Mouse (Mus musculus): ENCODE data around the gene Cldn9. TPM values are rescaled to one million over a fixed set of nuclear protein-coding genes. Genes with fewer than 3 reads are reported as not detected.

The Cldn9 gene
- polyA plus RNA-seq, 1 experiment from 2014 or later, result 41.2 TPM

DNA sequence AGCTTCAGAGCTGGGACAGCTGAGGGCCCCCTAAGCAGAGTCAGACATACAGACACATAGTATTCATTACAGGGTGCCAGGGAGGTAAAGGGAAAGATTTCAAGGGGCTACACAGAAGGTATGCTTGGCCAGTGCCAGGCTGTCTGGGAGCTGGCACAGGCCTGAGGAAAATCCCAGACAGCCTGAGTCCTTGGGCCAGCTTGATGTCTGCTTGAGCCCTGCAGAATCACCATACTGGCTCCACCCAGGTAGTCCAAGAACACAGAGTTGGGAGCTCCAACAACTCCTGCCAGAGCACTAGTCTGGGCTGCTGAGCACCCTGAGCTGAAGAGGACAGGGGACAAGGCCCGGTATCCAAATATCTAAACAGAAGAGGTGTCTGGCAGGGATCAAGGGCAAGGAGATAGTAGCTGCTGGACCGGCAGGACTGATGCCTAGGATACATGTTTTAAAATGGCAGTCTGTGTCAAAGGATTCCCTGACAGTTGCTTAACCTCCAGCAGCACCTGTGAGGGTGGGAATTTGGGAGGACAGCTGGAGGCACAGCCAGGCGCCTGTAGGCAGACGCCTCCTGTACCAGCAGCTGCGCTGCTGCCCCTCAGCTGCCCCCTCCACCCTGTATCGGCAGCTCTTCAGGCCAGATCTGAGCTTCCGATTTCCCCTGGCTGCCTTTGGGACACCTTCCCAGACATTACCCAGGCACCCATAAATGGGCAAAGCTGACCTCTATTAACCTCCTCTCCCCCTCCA is 38.7 kb upstream of the Cldn9 start, which contains the start of gene 1520401A03Rik:
1520401A03Rik (minus strand) TSS at position 408 of the 750 bp plus-strand sequence.
- WGBS, result 65% methylated on average over 7 of the region's 7 CpGs
- TF ChIP-seq CTCF (IDR thresholded peaks at IDR 0.05; ENCODE audit: low read depth), result no peak
- Histone ChIP-seq H3K9ac (ENCODE audit: low read depth, low read length) (0 out of 2 replicates have a peak within 1 kb of the TSS, but pooled peaks have one; percentile 18), H3K36me3 (ENCODE audit: insufficient read depth, low read length) (no peaks in the 10 kb centered on the region), H3K4me3 (replicated peaks; ENCODE audit: low read depth, low read length) (no peak within 1 kb of the TSS), H3K4me2 (ENCODE audit: low read length) (no peak within 1 kb of the TSS), H3K9me3 (replicated peaks; ENCODE audit: low read length) (no peaks in the 10 kb centered on the region), H3K27me3 (ENCODE audit: insufficient read depth, low read length) (no peaks in the 10 kb centered on the region), H3K27ac (no peak within 1 kb of the TSS), H3K4me1 (replicated peaks; ENCODE audit: insufficient read depth, low read length) (peaks cover 4% of the 10 kb centered on the region; the same call in 1 of the 2 replicates)
- DNase-seq (ENCODE audit: low spot score), result no peak
- ATAC-seq (replicated peaks; ENCODE audit: low FRiP score, low read depth), result no peak

DNA sequence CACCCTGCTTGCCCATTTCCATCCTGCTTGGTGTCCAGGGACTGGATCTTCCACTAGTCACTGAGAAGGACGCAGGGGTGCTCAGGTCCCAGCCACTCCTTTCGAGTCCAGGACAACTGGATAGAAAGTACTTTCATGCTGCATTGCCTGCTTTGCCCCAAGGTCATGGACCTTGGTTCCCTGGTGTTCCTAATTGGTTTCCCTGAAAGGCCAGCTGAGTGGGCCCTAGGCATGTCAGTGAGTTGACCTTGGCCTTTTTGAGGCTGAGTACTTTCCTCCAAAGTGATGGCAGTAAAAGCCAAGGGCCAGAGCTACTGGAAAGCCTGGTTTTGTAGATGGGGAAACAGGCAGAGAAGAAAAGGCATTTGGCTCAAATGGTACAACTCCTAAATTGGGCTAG is 38.1 kb upstream of the Cldn9 start:
- DNase-seq (ENCODE audit: low spot score) (no peak), ATAC-seq (replicated peaks; ENCODE audit: low FRiP score, low read depth) (no peak)
- Histone ChIP-seq H3K9me3 (replicated peaks; ENCODE audit: low read length) (no peaks in the 10 kb centered on the region), H3K4me1 (replicated peaks; ENCODE audit: insufficient read depth, low read length) (peaks cover 4% of the 10 kb centered on the region; the same call in 1 of the 2 replicates), H3K27me3 (ENCODE audit: insufficient read depth, low read length) (no peaks in the 10 kb centered on the region), H3K4me3 (replicated peaks; ENCODE audit: low read depth, low read length) (no peak overlapping the region), H3K27ac (no peak overlapping the region), H3K4me2 (ENCODE audit: low read length) (no peak overlapping the region), H3K36me3 (ENCODE audit: insufficient read depth, low read length) (no peaks in the 10 kb centered on the region), H3K9ac (ENCODE audit: low read depth, low read length) (no peak overlapping the region)
- WGBS, result 77% methylated on average over 2 of the region's 2 CpGs
- no peak for TF ChIP-seq CTCF (IDR thresholded peaks at IDR 0.05; ENCODE audit: low read depth)

DNA sequence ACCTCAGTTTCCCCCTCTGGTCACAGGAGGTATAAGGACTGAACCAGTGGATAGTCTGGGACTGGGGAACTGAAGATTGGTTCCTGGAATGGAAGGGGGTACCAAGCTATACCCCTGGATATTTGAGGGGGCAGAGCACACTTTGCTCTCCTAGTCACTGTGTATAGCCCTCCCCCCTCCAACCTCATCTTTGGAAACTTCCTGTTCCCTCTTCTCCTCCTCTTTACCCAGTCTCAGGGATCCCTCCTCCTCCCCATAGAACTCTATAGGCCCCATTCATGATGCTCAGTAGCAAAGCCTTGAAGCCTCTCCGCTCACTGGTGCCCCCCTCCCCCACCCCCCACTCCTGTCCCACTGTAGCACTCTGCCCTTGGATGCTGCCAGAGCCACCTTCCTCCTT is 35.6 kb upstream of the Cldn9 start:
- ATAC-seq (replicated peaks; ENCODE audit: low FRiP score, low read depth) (no peak), DNase-seq (ENCODE audit: low spot score) (no peak)
- H3K4me2 ChIP-seq (ENCODE audit: low read length), result no peak overlapping the region
- no peaks in the 10 kb centered on the region for H3K36me3 ChIP-seq (ENCODE audit: insufficient read depth, low read length)
- WGBS, result 53% methylated on average over 1 of the region's 1 CpGs
- no peak overlapping the region for H3K27ac ChIP-seq
- H3K4me3 ChIP-seq (replicated peaks; ENCODE audit: low read depth, low read length), result no peak overlapping the region
- H3K4me1 ChIP-seq (replicated peaks; ENCODE audit: insufficient read depth, low read length), result no peaks in the 10 kb centered on the region
- H3K27me3 ChIP-seq (ENCODE audit: insufficient read depth, low read length), result no peaks in the 10 kb centered on the region
- no peak for TF ChIP-seq CTCF (IDR thresholded peaks at IDR 0.05; ENCODE audit: low read depth)
- no peaks in the 10 kb centered on the region for H3K9me3 ChIP-seq (replicated peaks; ENCODE audit: low read length)
- no peak overlapping the region for H3K9ac ChIP-seq (ENCODE audit: low read depth, low read length)

DNA sequence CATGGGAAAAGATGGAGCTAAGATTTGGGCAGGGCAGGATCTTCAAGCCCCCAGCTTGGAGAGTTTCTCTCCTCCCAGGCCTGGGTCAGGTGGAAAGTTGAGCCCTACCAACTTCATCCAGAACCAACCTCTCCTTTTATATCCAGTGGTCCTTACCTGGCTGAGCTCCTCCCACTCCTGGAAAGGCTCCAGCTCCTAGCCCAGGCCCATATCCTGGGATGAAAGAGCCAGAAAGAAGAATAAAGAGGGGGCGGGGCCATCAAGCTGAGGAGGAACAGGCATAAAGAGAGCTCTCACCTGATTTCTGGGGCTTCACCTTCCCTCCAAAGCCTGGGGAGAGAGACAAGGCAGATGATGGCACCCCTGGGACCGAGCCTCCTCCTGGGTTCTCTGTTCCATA is 33.2 kb upstream of the Cldn9 start:
- Histone ChIP-seq H3K4me2 (ENCODE audit: low read length) (no peak overlapping the region), H3K4me1 (replicated peaks; ENCODE audit: insufficient read depth, low read length) (no peaks in the 10 kb centered on the region), H3K27ac (no peak overlapping the region), H3K9ac (ENCODE audit: low read depth, low read length) (no peak overlapping the region), H3K9me3 (replicated peaks; ENCODE audit: low read length) (no peaks in the 10 kb centered on the region), H3K27me3 (ENCODE audit: insufficient read depth, low read length) (no peaks in the 10 kb centered on the region), H3K4me3 (replicated peaks; ENCODE audit: low read depth, low read length) (no peak overlapping the region), H3K36me3 (ENCODE audit: insufficient read depth, low read length) (no peaks in the 10 kb centered on the region)
- WGBS, result 59% methylated on average over 2 of the region's 2 CpGs
- DNase-seq (ENCODE audit: low spot score) (no peak), ATAC-seq (replicated peaks; ENCODE audit: low FRiP score, low read depth) (no peak)
- no peak for TF ChIP-seq CTCF (IDR thresholded peaks at IDR 0.05; ENCODE audit: low read depth)

DNA sequence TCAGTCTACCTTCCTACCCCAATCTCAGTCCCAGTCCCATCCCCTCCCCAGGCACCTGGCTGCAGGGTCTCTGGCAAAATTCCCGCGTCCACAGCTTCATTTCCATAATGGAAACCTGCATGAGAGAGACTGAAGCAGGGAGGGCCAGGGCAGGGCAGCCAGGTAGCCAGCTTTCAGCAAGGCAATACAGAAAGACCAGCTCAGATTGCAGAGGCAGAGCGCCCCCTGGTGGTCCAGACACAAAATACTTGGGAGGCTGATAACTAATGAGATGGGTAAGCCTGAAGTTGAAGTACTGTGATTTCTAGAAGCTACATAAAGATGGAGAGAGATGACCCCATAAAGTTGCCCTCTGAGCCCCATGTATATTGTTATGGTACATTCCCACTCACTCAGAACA is 22.4 kb upstream of the Cldn9 start:
- ATAC-seq (replicated peaks; ENCODE audit: low FRiP score, low read depth), result peak; percentile 58
- H3K4me1 ChIP-seq (replicated peaks; ENCODE audit: insufficient read depth, low read length), result no peaks in the 10 kb centered on the region
- WGBS, result 1% methylated on average over 3 of the region's 3 CpGs

DNA sequence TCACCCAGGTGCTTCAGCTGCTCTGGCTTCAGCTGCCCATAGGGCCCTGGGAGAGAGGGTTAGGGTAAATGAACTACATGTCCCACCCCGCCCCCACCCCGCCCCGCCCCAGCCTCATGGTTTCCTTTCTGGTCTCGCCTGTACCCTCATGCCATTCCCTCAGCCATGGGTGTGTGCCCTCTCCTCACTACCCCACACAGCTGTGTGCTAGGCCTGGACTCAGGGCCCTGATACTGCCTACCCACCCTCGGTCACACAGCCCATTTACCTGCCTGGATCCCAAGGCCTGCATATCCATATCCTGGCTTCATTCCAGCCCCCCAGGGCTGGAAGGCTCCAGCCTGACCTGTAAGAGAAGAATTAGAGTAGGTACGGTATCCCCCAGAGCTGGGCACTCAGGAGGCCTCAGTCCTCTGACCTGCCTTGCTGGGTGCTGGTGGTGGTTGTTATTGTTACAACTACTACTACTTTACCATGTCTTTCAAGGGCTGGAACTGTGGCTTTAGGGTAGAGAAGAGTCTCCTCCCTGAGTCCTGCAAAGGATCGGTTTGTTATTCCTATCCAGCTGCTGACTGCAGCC is 21.8 kb upstream of the Cldn9 start:
- no peaks in the 10 kb centered on the region for H3K27me3 ChIP-seq (ENCODE audit: insufficient read depth, low read length)
- no peak overlapping the region for H3K9ac ChIP-seq (ENCODE audit: low read depth, low read length)
- H3K4me1 ChIP-seq (replicated peaks; ENCODE audit: insufficient read depth, low read length), result no peaks in the 10 kb centered on the region
- no peak overlapping the region for H3K4me3 ChIP-seq (replicated peaks; ENCODE audit: low read depth, low read length)
- no peaks in the 10 kb centered on the region for H3K36me3 ChIP-seq (ENCODE audit: insufficient read depth, low read length)
- H3K4me2 ChIP-seq (ENCODE audit: low read length), result no peak overlapping the region
- 86% methylated on average over 7 of the region's 7 CpGs for WGBS
- DNase-seq (ENCODE audit: low spot score) (no peak), ATAC-seq (replicated peaks; ENCODE audit: low FRiP score, low read depth) (peak; percentile 27; the same call in 1 of the 2 replicates)
- H3K27ac ChIP-seq, result no peak overlapping the region
- no peaks in the 10 kb centered on the region for H3K9me3 ChIP-seq (replicated peaks; ENCODE audit: low read length)
- TF ChIP-seq CTCF (IDR thresholded peaks at IDR 0.05; ENCODE audit: low read depth), result no peak

More for the DNA sequence above, 22.4 kb upstream of the Cldn9 start:
- peak; percentile 95 for TF ChIP-seq CTCF (IDR thresholded peaks at IDR 0.05; ENCODE audit: low read depth)
- no peak overlapping the region for H3K4me3 ChIP-seq (replicated peaks; ENCODE audit: low read depth, low read length)
- H3K27ac ChIP-seq, result no peak overlapping the region
- H3K36me3 ChIP-seq (ENCODE audit: insufficient read depth, low read length), result no peaks in the 10 kb centered on the region
- no peak overlapping the region for H3K4me2 ChIP-seq (ENCODE audit: low read length)
- peak; percentile 84 for DNase-seq (ENCODE audit: low spot score)
- H3K9ac ChIP-seq (ENCODE audit: low read depth, low read length), result no peak overlapping the region
- H3K9me3 ChIP-seq (replicated peaks; ENCODE audit: low read length), result no peaks in the 10 kb centered on the region
- no peaks in the 10 kb centered on the region for H3K27me3 ChIP-seq (ENCODE audit: insufficient read depth, low read length)

All from kidney, postnatal 0 days (tissue).